Mouse (Mus musculus): ENCODE data around the gene Olfr1506.
"Not testable (repeated sequence)": the region's sequence is repeated elsewhere in the genome, so short reads cannot be mapped to it uniquely, and the experiment has no call there.

The Olfr1506 gene

GRCm38 (mm10) chr2:90224393-90224792 is at the start of gene Olfr1506:
Olfr1506 (minus strand) TSS chr2:90224493.
- DNase-seq (ENCODE audit: inconsistent age in 2 of 2, low spot score in 1 of 2): not testable (repeated sequence)

DNA sequence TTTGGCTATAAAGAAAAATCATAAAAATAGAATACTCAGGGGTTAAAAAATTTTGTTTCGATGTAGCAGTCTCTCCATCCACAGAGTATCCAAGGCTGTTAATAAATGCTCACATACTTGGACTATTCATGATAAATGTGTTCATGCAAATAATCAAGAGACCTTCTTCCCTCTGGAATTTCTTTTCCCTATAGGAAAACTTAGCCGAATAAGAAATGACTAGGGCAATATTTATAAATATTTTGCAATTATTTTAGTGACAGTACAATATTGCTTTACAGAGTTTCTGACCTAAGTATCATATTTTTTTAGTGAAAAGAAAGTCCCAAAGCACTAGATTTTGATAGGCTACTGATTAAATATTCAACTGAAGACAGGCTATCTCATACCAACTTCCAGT is 46.6 kb upstream of the Olfr1506 start, which contains the start of gene Olfr1271:
TSS of gene Olfr1271 (minus strand) at position 101 of the 400 bp plus-strand sequence.
- no peak for DNase-seq (ENCODE audit: inconsistent age in 2 of 2, low spot score in 1 of 2)

DNA sequence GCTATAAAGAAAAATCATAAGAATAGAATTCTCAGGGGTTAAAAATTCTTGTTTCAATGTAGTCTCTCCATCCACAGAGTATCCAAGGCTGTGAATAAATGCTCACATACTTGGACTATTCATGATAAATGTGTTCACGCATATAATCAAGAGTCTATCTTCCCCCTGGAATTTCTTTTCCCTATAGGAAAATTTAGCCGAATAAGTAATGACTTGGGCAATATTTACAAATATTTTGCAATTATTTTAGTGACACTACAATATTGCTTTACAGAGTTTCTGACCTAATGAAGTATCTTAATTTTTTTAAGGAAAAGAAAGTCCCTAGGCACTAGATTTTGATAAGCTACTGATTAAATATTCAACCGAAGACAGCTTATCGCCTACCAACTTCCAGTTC is 33.2 kb upstream of the Olfr1506 start, which contains the start of gene Olfr142:
TSS of gene Olfr142 (minus strand) at position 101 of the 400 bp plus-strand sequence.
- no peak for DNase-seq (ENCODE audit: inconsistent age in 2 of 2, low spot score in 1 of 2)

- DNase-seq (ENCODE audit: inconsistent age in 2 of 2, low spot score in 1 of 2): not testable (repeated sequence)
These were observed 24.7 kb downstream of the Olfr1506 start for GRCm38 (mm10) chr2:90199606-90200005.

- not testable (repeated sequence) for DNase-seq (ENCODE audit: inconsistent age in 2 of 2, low spot score in 1 of 2)
These were observed 29.0 kb downstream of the Olfr1506 start for GRCm38 (mm10) chr2:90195285-90195684.

- DNase-seq (ENCODE audit: inconsistent age in 2 of 2, low spot score in 1 of 2): not testable (repeated sequence)
These were observed 29.5 kb downstream of the Olfr1506 start for GRCm38 (mm10) chr2:90194750-90195149.

GRCm38 (mm10) chr2:90187082-90187481 is 37.2 kb downstream of the Olfr1506 start:
- DNase-seq (ENCODE audit: inconsistent age in 2 of 2, low spot score in 1 of 2): not testable (repeated sequence)

GRCm38 (mm10) chr2:90186082-90186481 is 38.2 kb downstream of the Olfr1506 start:
- DNase-seq (ENCODE audit: inconsistent age in 2 of 2, low spot score in 1 of 2): not testable (repeated sequence)

All from adrenal gland, adult (tissue).